Mouse (Mus musculus): ENCODE data around the gene Aurkb. TPM values are rescaled to one million over a fixed set of nuclear protein-coding genes. Genes with fewer than 3 reads are reported as not detected.
"Not testable (repeated sequence)": the region's sequence is repeated elsewhere in the genome, so short reads cannot be mapped to it uniquely, and the experiment has no call there.

Gene Aurkb
- polyA plus RNA-seq, 1 experiment from 2014 or later = 120 TPM

DNA sequence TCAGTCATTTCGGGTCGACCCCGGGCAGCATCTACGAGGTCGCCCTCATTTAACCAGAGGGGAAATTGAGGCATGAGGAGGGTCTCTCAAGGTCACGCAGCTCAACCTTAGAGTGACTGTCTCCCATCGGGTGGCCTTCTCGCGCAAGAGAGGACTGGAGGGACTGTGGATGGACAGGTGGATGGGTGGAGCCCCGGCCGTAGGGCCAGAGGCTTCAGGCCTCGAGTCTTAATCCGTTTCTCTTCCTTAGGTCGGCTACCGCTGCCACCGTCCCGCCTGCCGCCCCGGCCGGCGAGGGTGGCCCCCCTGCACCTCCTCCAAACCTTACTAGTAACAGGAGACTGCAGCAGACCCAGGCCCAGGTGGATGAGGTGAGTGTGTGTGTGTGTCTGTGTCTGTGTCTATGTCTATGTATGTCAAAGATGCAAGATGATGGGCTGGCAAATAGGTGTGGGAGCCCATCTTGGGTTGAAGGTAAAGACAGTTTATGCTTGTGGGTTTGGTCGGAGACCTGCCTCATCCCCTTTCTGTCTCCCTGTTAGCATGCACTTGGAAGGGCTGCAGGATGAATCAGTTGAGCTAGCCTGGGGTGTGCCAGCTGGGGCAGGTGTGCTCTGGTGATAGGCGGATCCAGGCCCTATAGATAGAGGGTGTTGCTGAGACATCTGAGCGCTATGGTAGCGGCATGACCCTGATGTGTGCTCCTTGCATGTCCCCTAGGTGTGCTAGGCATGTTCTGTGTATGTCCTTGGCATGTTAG is 43.6 kb downstream of the Aurkb start:
- peak; percentile 15; the same call in 1 of the 2 replicates for ATAC-seq (ENCODE audit: insufficient read depth, low FRiP score)

DNA sequence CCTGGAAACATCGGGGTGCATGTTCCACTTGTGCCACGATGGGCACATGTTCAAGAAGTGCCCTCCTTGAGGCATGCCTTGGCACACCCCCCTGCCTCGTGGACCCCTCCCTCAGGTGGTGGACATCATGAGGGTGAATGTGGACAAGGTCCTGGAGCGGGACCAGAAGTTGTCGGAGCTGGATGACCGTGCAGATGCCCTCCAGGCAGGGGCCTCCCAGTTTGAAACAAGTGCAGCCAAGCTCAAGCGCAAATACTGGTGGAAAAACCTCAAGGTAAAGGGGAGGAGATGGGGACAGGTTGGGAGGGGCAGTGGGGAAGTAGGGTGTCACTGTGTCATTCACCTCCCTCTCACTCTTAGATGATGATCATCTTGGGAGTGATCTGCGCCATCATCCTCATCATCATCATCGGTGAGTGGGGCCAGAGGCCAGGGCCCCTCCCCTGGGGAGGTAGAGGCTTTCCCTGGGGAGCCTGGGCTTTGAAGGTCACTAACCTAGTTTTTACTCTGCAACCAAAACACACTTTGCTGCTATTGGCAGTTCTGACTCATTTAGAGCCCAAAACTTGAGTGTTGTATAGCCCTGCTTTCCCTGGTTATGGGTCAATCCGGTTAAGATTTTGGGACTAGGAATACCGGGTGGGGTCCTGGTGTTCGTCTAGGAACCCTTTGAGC is 44.3 kb downstream of the Aurkb start:
- Histone ChIP-seq H3K36me3 (ENCODE audit: control insufficient read depth, insufficient read depth, low read length) (peaks cover 4% of the 10 kb centered on the region; the same call in 1 of the 2 replicates), H3K4me2 (ENCODE audit: low read depth, low read length) (peak overlapping the region; percentile 87), H3K9ac (ENCODE audit: low read length) (peak overlapping the region; percentile 97), H3K9me3 (replicated peaks; ENCODE audit: control insufficient read depth, low read length) (no peaks in the 10 kb centered on the region), H3K4me1 (ENCODE audit: control insufficient read depth, insufficient read depth, low read length) (peaks cover 34% of the 10 kb centered on the region), H3K27ac (ENCODE audit: low read length) (peak overlapping the region; percentile 95; the same call in 1 of the 2 replicates), H3K4me3 (replicated peaks; ENCODE audit: low read length) (peak overlapping the region; percentile 73), H3K27me3 (ENCODE audit: control insufficient read depth, insufficient read depth, low read length) (no peaks in the 10 kb centered on the region)
- WGBS = 85% methylated on average over 12 of the region's 12 CpGs
- ATAC-seq (ENCODE audit: insufficient read depth, low FRiP score) = no peak

More for the DNA sequence above, 43.6 kb downstream of the Aurkb start:
- H3K36me3 ChIP-seq (ENCODE audit: control insufficient read depth, insufficient read depth, low read length) = peaks cover 4% of the 10 kb centered on the region; the same call in 1 of the 2 replicates
- H3K4me1 ChIP-seq (ENCODE audit: control insufficient read depth, insufficient read depth, low read length) = peaks cover 30% of the 10 kb centered on the region
- H3K9ac ChIP-seq (ENCODE audit: low read length) = peak overlapping the region; percentile 97
- no peaks in the 10 kb centered on the region for H3K9me3 ChIP-seq (replicated peaks; ENCODE audit: control insufficient read depth, low read length)
- H3K27me3 ChIP-seq (ENCODE audit: control insufficient read depth, insufficient read depth, low read length) = no peaks in the 10 kb centered on the region
- H3K4me3 ChIP-seq (replicated peaks; ENCODE audit: low read length) = peak overlapping the region; percentile 73
- 9% methylated on average over 25 of the region's 25 CpGs for WGBS
- peak overlapping the region; percentile 95 for H3K27ac ChIP-seq (ENCODE audit: low read length)
- H3K4me2 ChIP-seq (ENCODE audit: low read depth, low read length) = peak overlapping the region; percentile 87

DNA sequence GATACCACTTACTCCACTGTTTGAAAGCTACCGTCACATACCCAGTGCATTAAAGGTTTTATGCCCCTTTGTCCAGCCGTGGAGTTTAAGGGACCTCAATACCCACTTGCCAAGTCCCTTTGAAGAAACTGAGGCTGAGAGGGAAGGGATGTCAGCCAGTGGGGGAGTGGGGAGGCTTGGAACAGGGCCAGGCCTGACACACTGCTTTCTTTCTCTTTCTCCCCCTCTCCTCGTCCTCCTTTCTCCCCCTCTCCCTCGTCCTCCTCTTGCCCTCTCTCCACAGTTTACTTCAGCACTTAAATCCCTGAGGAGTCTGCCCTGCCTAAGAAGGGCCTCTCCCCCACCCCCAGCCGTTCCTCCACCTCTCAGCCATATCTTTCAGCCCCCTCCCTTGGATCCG is 44.9 kb downstream of the Aurkb start:
- peaks cover 4% of the 10 kb centered on the region; the same call in 1 of the 2 replicates for H3K36me3 ChIP-seq (ENCODE audit: control insufficient read depth, insufficient read depth, low read length)
- H3K27me3 ChIP-seq (ENCODE audit: control insufficient read depth, insufficient read depth, low read length) = no peaks in the 10 kb centered on the region
- peak overlapping the region; percentile 97; the same call in 1 of the 2 replicates for H3K9ac ChIP-seq (ENCODE audit: low read length)
- peak overlapping the region; percentile 73; the same call in 1 of the 2 replicates for H3K4me3 ChIP-seq (replicated peaks; ENCODE audit: low read length)
- 0 out of 2 replicates have a peak overlapping the region, but pooled peaks have one; percentile 2 for H3K27ac ChIP-seq (ENCODE audit: low read length)
- no peaks in the 10 kb centered on the region for H3K9me3 ChIP-seq (replicated peaks; ENCODE audit: control insufficient read depth, low read length)
- peaks cover 34% of the 10 kb centered on the region for H3K4me1 ChIP-seq (ENCODE audit: control insufficient read depth, insufficient read depth, low read length)
- WGBS = 53% methylated on average over 6 of the region's 6 CpGs
- ATAC-seq (ENCODE audit: insufficient read depth, low FRiP score) = no peak
- peak overlapping the region; percentile 87 for H3K4me2 ChIP-seq (ENCODE audit: low read depth, low read length)

DNA sequence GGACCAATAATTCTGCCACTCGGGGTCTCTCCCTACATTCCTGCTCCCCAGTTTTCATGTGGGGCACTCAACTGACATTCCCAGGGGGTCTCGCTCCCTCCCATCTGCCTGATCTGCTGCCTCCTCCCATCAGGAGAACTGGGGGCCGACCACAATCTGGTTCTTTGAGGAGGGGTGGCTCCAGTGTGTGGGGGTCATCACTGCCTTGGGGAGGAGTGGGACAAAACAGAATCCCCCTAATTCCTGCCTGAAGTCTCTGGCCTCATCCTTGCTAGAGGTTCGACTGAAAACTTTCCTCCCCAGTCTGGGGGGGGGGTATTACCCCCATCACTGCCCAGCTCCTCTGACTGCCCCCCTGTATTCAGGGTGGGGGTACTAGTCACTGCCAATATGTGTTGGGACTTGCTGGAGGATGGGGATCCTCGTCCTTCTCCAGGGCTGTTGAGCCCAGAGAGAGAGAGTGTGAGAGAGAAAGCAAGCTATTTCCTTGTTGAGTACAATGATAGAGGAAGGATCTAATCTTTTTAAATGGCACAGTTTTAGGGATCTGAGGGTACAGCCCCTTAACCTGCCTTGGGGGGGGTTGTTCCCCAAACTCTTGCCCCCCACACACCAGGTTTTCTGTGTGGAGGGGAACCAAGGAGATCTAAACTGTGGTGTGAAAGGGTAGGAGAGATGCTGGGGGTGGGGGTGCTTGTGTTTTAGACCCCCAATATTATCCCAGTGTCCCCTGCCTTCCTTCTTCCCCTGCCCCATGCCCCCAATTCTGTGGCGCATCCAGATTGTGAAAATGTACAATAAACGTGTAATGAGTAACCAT is 46.3 kb downstream of the Aurkb start:
- no peak overlapping the region for H3K4me3 ChIP-seq (replicated peaks; ENCODE audit: low read length)
- 62% methylated on average over 7 of the region's 7 CpGs for WGBS
- H3K27me3 ChIP-seq (ENCODE audit: control insufficient read depth, insufficient read depth, low read length) = no peaks in the 10 kb centered on the region
- H3K36me3 ChIP-seq (ENCODE audit: control insufficient read depth, insufficient read depth, low read length) = peaks cover 4% of the 10 kb centered on the region; the same call in 1 of the 2 replicates
- H3K9ac ChIP-seq (ENCODE audit: low read length) = no peak overlapping the region
- H3K9me3 ChIP-seq (replicated peaks; ENCODE audit: control insufficient read depth, low read length) = no peaks in the 10 kb centered on the region
- H3K4me1 ChIP-seq (ENCODE audit: control insufficient read depth, insufficient read depth, low read length) = peaks cover 29% of the 10 kb centered on the region
- no peak overlapping the region for H3K4me2 ChIP-seq (ENCODE audit: low read depth, low read length)
- ATAC-seq (ENCODE audit: insufficient read depth, low FRiP score) = no peak
- H3K27ac ChIP-seq (ENCODE audit: low read length) = no peak overlapping the region

DNA sequence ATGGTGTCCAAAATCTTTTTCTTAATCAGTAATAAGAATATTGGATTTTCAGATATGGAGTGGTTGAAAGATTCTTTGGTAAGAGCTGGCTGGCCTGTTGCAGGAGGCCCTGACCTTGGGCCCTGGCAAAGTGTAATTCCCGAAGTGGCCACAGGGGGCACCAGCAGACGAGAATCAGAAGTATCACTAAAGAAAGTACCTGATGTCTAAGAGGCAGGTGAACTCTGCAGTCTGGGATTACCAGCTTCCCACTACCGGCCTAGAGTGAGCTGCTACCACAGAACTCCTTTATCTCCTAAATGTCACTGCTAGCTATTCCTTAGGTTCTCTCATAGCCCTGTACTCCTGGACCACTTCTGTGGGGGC is 46.9 kb downstream of the Aurkb start:
- Histone ChIP-seq H3K4me2 (ENCODE audit: low read depth, low read length) (no peak overlapping the region), H3K27ac (ENCODE audit: low read length) (0 out of 2 replicates have a peak overlapping the region, but pooled peaks have one; percentile 19)

DNA sequence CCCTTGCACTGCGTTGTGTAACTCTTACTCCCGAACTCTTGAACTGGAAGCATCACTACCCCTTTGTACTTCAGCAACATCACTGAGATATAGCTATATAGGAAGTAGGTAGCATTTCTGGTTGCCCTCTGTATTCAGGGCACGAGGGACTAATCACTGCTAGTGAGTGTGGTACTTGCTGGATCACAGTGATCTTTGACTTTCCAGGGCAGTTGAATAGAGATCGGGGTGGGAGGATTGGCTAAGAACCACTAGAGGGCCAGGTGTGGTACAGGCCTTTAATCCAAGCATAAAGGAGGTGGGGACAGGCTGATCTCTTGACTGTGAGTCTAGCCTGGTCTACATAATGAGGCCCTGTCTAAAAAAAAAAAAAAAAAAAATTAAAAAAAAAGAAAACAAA is 47.4 kb downstream of the Aurkb start:
- Histone ChIP-seq H3K4me2 (ENCODE audit: low read depth, low read length) (no peak overlapping the region), H3K27me3 (ENCODE audit: control insufficient read depth, insufficient read depth, low read length) (no peaks in the 10 kb centered on the region), H3K4me1 (ENCODE audit: control insufficient read depth, insufficient read depth, low read length) (peaks cover 29% of the 10 kb centered on the region), H3K27ac (ENCODE audit: low read length) (0 out of 2 replicates have a peak overlapping the region, but pooled peaks have one; percentile 19), H3K9me3 (replicated peaks; ENCODE audit: control insufficient read depth, low read length) (no peaks in the 10 kb centered on the region), H3K4me3 (replicated peaks; ENCODE audit: low read length) (no peak overlapping the region), H3K9ac (ENCODE audit: low read length) (no peak overlapping the region), H3K36me3 (ENCODE audit: control insufficient read depth, insufficient read depth, low read length) (peaks cover 4% of the 10 kb centered on the region; the same call in 1 of the 2 replicates)
- WGBS = 84% methylated on average over 4 of the region's 4 CpGs
- ATAC-seq (ENCODE audit: insufficient read depth, low FRiP score) = no peak

More for the DNA sequence above, 46.9 kb downstream of the Aurkb start:
- no peaks in the 10 kb centered on the region for H3K9me3 ChIP-seq (replicated peaks; ENCODE audit: control insufficient read depth, low read length)
- H3K36me3 ChIP-seq (ENCODE audit: control insufficient read depth, insufficient read depth, low read length) = peaks cover 4% of the 10 kb centered on the region; the same call in 1 of the 2 replicates
- 2% methylated on average over 3 of the region's 3 CpGs for WGBS
- no peak for ATAC-seq (ENCODE audit: insufficient read depth, low FRiP score)
- H3K27me3 ChIP-seq (ENCODE audit: control insufficient read depth, insufficient read depth, low read length) = no peaks in the 10 kb centered on the region
- peaks cover 26% of the 10 kb centered on the region for H3K4me1 ChIP-seq (ENCODE audit: control insufficient read depth, insufficient read depth, low read length)
- no peak overlapping the region for H3K9ac ChIP-seq (ENCODE audit: low read length)
- no peak overlapping the region for H3K4me3 ChIP-seq (replicated peaks; ENCODE audit: low read length)

DNA sequence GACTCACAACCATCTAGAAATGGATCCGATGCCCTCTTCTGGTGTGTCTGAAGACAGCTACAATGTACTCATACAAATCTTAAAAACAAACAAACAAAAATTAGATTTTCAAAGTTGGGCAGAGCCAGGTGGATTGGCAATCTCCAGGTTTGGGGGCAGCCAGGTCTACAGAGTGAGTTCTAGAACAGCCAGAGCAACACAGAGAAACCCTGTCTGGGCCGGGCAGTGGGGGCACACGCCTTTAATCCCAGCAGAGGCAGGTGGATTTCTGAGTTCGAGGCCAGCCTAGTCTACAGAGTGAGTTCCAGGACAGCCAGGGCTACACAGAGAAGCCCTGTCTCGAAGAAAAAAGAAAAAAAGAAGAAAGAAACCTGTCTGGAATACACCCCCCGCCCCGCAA is 48.4 kb downstream of the Aurkb start:
- H3K4me3 ChIP-seq (replicated peaks; ENCODE audit: low read length); H3K9ac ChIP-seq (ENCODE audit: low read length); H3K9me3 ChIP-seq (replicated peaks; ENCODE audit: control insufficient read depth, low read length); ATAC-seq (ENCODE audit: insufficient read depth, low FRiP score); H3K27me3 ChIP-seq (ENCODE audit: control insufficient read depth, insufficient read depth, low read length); H3K4me2 ChIP-seq (ENCODE audit: low read depth, low read length); H3K36me3 ChIP-seq (ENCODE audit: control insufficient read depth, insufficient read depth, low read length): not testable (repeated sequence)
- WGBS = 84% methylated on average over 7 of the region's 7 CpGs
- H3K27ac ChIP-seq (ENCODE audit: low read length) = peak overlapping the region; percentile 92; the same call in 1 of the 2 replicates
- H3K4me1 ChIP-seq (ENCODE audit: control insufficient read depth, insufficient read depth, low read length) = peaks cover 39% of the 10 kb centered on the region

DNA sequence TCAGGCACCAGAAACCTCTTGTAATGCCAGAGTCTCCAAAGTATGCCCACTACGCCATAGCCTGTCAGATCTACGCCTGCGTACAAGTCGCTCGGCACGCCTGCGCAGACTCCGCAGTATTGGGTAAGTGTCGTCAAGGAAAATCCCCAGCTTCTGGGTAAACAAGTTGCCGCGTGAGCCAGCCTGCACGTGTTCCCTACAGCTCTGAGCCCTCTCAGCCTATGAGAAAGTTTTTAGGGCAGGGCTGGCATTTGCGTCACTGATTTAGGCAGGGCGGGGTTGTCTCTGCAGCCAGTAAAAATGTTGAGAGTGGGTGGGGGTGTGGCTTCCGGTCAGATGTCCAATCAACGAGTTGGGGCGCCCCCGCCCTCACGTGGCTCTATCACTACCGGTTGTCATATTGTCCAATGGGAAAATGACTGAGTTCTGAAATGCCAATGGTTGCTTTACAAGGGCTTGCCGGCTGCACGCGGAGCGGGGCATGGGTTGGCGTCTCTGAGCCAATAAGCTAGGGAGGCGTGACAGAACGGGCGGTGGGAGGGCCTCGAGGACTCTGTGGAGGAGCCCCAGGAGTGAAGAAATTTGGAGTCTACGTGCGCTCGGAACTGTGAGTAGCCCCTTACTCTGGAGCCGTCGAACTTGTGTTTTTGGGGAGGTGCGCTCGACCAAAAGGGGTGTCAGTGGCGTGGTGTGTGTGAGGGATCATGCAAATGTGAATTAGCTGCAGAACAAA is 49.4 kb downstream of the Aurkb start, which contains the start of gene Per1:
TSS of gene Per1 (plus strand) at position 521 of the 733 bp plus-strand sequence.
- Histone ChIP-seq H3K4me1 (ENCODE audit: control insufficient read depth, insufficient read depth, low read length) (peaks cover 41% of the 10 kb centered on the region), H3K9me3 (replicated peaks; ENCODE audit: control insufficient read depth, low read length) (no peaks in the 10 kb centered on the region)

More for the DNA sequence above, 49.4 kb downstream of the Aurkb start, which contains the start of gene Per1:
- H3K4me3 ChIP-seq (replicated peaks; ENCODE audit: low read length) = peak within 1 kb of the TSS; percentile 57
- H3K27me3 ChIP-seq (ENCODE audit: control insufficient read depth, insufficient read depth, low read length) = no peaks in the 10 kb centered on the region
- ATAC-seq (ENCODE audit: insufficient read depth, low FRiP score) = peak; percentile 92
- WGBS = under 1% methylated on average over 37 of the region's 37 CpGs
- peak within 1 kb of the TSS; percentile 96 for H3K27ac ChIP-seq (ENCODE audit: low read length)
- peak within 1 kb of the TSS; percentile 96 for H3K4me2 ChIP-seq (ENCODE audit: low read depth, low read length)
- peak within 1 kb of the TSS; percentile 76 for H3K9ac ChIP-seq (ENCODE audit: low read length)
- peaks cover 4% of the 10 kb centered on the region; the same call in 1 of the 2 replicates for H3K36me3 ChIP-seq (ENCODE audit: control insufficient read depth, insufficient read depth, low read length)
